Mouse (Mus musculus) midbrain, postnatal 0 days (tissue): ENCODE data around the gene Parn. TPM values are rescaled to one million over a fixed set of nuclear protein-coding genes. Genes with fewer than 3 reads are reported as not detected.

Experiments used
- ATAC-seq: fragments of 200-750 bp; cut with Nextera tagmentation; 2 replicates; pipeline ENCODE4 v1.8.0; 2017; ENCODE audit warnings: moderate number of reproducible peaks, mild to moderate bottlenecking, moderate TSS enrichment, moderate library complexity; ENCODE audit not compliant: low FRiP score
- DNase-seq: peaks from one replicate; pipeline ENCODE4 v3.0.0-alpha.2; 2015; ENCODE audit warnings: low spot score
- H3K27ac ChIP-seq: fragments of 300-500 bp; sonication (generic); 2 replicates; pipeline ENCODE4 v1.5.1; 2014; ENCODE audit warnings: low read depth, mild to moderate bottlenecking, low read length, mixed read lengths
- H3K27me3 ChIP-seq: fragments of 300-500 bp; sonication (generic); 2 replicates; pipeline ENCODE4 v1.6.1; 2014; ENCODE audit warnings: low read length, control low read depth, mixed read lengths; ENCODE audit not compliant: insufficient read depth
- H3K36me3 ChIP-seq: fragments of 300-500 bp; sonication (generic); 2 replicates; pipeline ENCODE4 v1.6.1; 2014; ENCODE audit warnings: low read length, control low read depth, mixed read lengths; ENCODE audit not compliant: insufficient read depth
- H3K4me1 ChIP-seq: fragments of 300-500 bp; sonication (generic); 2 replicates; pipeline ENCODE4 v1.6.1; 2014; ENCODE audit warnings: mild to moderate bottlenecking, control low read depth, antibody characterized with exemption, low read length, mixed read lengths; ENCODE audit not compliant: insufficient read depth
- H3K4me2 ChIP-seq: fragments of 300-500 bp; sonication (generic); 2 replicates; pipeline ENCODE4 v1.6.1; 2014; ENCODE audit warnings: low read depth, mild to moderate bottlenecking, low read length, mixed read lengths; ENCODE audit not compliant: poor library complexity, severe bottlenecking
- H3K4me3 ChIP-seq: fragments of 300-500 bp; sonication (generic); 2 replicates; pipeline ENCODE4 v1.5.1; 2014; ENCODE audit warnings: low read depth, mild to moderate bottlenecking, low read length, moderate library complexity
- H3K9ac ChIP-seq: fragments of 300-500 bp; sonication (generic); replicated peaks from 2 replicates; pipeline ENCODE4 v1.6.1; 2014; ENCODE audit warnings: mild to moderate bottlenecking, low read length, moderate library complexity, mixed read lengths; ENCODE audit not compliant: poor library complexity, severe bottlenecking
- H3K9me3 ChIP-seq: fragments of 300-500 bp; sonication (generic); 2 replicates; pipeline ENCODE4 v1.6.1; 2016; ENCODE audit warnings: low read length, control low read depth
- CTCF ChIP-seq: IDR thresholded peaks from 2 replicates; pipeline ENCODE4 v1.5.1; 2016; ENCODE audit warnings: antibody characterized with exemption, mild to moderate bottlenecking
- WGBS: fragments of 180-500 bp; shearing (Covaris S2); extraction: QIAGEN DNeasy Blood & Tissue Kit; methylation state at CpG from one replicate; pipeline ENCODE4 v1.1.7; 2014; 5-methylcytosine and 5-hydroxymethylcytosine counted together
- polyA plus RNA-seq: library from polyadenylated mRNA; unstranded; fragments of >200 nt; fragmentation: Nextera tagmentation; extraction: Ambion mirVana; gene quantifications from 2 replicates; pipeline ENCODE4 v1.2.1, GENCODE M21; 2015
- total RNA-seq: library from RNA; depleted of rRNA; stranded (reverse); fragments of >200 nt; gene quantifications from 2 replicates; pipeline ENCODE4 v1.2.3, GENCODE M21; 2014

Parn gene
- total and polyA plus RNA-seq, 2 experiments from 2014 or later, result 11.8 to 28.0 TPM

DNA sequence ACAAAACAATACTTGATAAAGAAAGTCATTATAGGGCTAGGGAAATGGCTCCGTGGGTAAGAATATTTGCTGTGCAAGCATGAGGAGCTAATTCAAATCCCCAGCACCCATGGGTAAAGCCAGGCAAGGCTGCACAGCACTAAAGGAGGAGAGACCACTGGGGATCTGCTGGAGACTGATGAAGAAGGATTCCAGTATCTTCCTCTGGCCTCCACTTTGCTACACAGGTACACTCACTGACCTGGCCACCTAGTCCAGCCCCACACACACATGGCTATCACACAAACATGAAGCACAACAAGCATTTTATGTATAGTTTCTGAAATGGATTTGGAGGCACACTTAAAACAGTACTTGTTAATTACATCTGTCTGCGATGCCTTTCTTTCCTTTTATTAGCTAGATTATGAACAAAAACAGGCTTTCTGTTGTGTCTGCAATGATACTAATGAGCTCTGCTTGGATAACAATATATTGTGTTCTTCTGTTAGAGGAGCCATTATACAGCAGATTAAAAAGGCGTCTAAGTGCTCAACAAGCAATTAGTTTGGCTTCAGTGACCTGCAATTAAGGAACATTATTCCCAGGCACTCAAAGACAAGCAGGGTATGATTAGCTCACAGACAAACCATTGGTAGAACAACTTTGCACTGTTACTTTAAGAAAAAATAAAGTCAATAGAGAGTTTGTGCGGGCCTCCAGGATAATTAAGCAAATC is 59.8 kb downstream of the Parn start:
- Histone ChIP-seq H3K4me3 (no peak overlapping the region), H3K9me3 (no peaks in the 10 kb centered on the region), H3K9ac (no peak overlapping the region), H3K27ac (no peak overlapping the region), H3K36me3 (peaks cover 11% of the 10 kb centered on the region; the same call in 1 of the 2 replicates), H3K4me2 (no peak overlapping the region), H3K4me1 (no peaks in the 10 kb centered on the region), H3K27me3 (no peaks in the 10 kb centered on the region)
- no peak for TF ChIP-seq CTCF
- 76% methylated on average over 4 of the region's 4 CpGs for WGBS
- ATAC-seq (no peak), DNase-seq (peak; percentile 27)

DNA sequence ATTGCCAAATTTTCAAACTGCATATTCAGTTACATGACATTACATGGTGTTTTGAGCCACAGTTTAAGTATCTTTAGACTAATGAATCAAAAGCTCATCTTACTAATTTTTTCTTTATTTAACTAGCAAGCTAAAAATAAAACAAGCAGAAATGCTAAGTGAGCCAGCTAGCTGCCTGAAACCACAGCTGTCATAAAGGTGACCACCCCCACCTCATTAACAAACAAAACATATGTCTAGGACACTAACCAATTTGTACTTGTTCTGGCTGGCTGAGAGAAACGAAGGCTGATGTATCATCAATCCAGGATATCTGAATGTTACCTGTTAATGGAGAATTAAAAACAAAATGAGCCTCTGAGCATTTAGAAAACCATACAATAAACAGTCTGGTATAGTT is 65.2 kb downstream of the Parn start:
- DNase-seq, result no peak
- no peak for TF ChIP-seq CTCF
- Histone ChIP-seq H3K36me3 (peaks cover 13% of the 10 kb centered on the region; the same call in 1 of the 2 replicates), H3K9ac (no peak overlapping the region), H3K27me3 (no peaks in the 10 kb centered on the region), H3K4me1 (no peaks in the 10 kb centered on the region), H3K9me3 (no peaks in the 10 kb centered on the region), H3K4me2 (no peak overlapping the region), H3K4me3 (no peak overlapping the region), H3K27ac (no peak overlapping the region)
- ATAC-seq, result no peak
- WGBS, result 82% methylated on average over 1 of the region's 1 CpGs

DNA sequence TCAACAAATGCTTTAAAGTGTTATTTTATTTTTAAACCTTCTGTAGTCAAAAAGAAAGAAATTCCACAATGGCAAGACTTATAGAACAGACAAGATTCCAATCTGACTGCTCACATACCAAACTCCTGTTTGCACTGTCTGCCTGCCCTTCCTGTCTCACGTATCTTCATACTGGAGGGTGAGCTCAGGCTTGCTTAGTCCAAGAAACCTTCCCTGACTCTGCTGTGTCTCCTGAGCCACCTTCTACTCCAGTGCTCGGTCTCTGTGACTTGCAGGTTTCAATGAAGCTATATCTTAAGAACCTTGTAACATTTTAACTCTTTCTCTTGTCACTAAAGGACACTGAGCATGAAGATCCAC is 78.9 kb downstream of the Parn start:
- WGBS, result 76% methylated on average over 2 of the region's 2 CpGs
- DNase-seq (no peak), ATAC-seq (no peak)
- no peak for TF ChIP-seq CTCF
- H3K9ac ChIP-seq, result no peak overlapping the region
- no peaks in the 10 kb centered on the region for H3K36me3 ChIP-seq
- H3K27me3 ChIP-seq, result no peaks in the 10 kb centered on the region
- no peak overlapping the region for H3K4me3 ChIP-seq
- H3K4me1 ChIP-seq, result no peaks in the 10 kb centered on the region
- H3K27ac ChIP-seq, result no peak overlapping the region
- H3K9me3 ChIP-seq, result no peaks in the 10 kb centered on the region
- no peak overlapping the region for H3K4me2 ChIP-seq

DNA sequence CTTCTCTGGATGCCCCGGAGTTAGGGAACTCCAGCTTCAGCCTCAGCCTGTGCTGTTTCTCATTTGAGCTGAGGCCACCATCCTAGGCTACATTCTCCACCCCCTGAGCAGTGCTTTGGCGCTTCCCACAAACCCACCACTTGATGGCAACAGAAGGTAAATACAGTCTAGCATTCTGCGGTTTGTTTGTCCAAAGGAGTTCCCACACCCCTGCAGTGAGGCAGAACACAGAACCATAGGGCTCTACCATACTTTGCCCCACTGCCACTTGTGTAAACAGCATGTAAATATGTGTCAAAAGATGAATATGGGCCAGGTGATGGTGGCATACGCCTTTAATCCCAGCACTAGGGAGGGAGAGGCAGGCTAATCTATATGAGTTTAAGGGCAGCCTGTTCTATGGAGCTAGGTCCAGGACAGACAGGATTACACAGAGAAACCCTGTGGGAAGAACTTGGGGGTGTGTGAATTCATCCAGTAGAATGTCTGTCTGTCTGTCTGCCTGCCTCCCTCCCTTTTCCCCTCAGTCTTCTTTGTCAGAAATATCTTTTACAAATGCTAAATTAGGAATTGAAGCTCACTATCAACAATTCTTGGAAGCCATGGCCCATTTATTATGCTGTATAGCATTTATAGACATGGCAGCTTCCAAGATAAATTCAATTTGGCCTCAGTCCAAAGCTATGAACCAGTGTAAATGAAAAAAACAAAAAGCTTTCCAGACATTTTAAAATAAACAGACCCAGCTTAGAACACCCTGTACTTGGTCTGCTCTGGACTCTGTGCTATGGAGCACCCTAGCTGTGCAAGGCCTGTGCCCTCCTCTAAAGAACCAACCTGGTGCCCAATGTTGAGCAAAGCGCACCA is 79.6 kb downstream of the Parn start:
- H3K9ac ChIP-seq, result no peak overlapping the region
- peak; percentile 23 for DNase-seq
- no peak overlapping the region for H3K27ac ChIP-seq
- no peaks in the 10 kb centered on the region for H3K36me3 ChIP-seq
- H3K9me3 ChIP-seq, result no peaks in the 10 kb centered on the region
- no peak overlapping the region for H3K4me2 ChIP-seq
- H3K4me1 ChIP-seq, result no peaks in the 10 kb centered on the region
- ATAC-seq, result no peak
- no peak for TF ChIP-seq CTCF
- no peak overlapping the region for H3K4me3 ChIP-seq
- no peaks in the 10 kb centered on the region for H3K27me3 ChIP-seq
- 81% methylated on average over 5 of the region's 5 CpGs for WGBS

DNA sequence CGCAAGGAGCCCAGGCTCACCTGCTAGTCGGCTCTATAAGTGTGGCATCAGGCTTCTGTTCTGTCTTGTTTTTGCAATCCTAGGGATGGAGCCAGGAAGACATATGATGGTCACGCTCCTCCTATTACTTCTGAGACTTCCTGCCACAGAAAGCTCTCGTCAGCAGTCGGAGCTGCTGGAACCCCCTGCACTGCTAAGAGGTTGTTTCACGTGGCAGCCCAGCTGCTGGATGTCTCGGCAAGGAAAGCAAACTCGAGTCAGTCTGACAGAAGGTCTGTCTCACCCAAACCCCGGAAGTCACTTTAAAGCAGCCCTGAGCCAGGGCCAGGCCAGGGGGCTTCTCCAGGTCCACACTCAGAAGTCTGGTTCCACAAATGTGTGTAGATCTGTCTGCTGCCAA is 82.7 kb downstream of the Parn start:
- Histone ChIP-seq H3K4me2 (no peak overlapping the region), H3K27me3 (no peaks in the 10 kb centered on the region), H3K4me1 (no peaks in the 10 kb centered on the region), H3K4me3 (no peak overlapping the region), H3K36me3 (no peaks in the 10 kb centered on the region), H3K27ac (no peak overlapping the region), H3K9ac (no peak overlapping the region), H3K9me3 (no peaks in the 10 kb centered on the region)
- no peak for TF ChIP-seq CTCF
- 82% methylated on average over 9 of the region's 9 CpGs for WGBS
- no peak for ATAC-seq
- DNase-seq, result no peak

DNA sequence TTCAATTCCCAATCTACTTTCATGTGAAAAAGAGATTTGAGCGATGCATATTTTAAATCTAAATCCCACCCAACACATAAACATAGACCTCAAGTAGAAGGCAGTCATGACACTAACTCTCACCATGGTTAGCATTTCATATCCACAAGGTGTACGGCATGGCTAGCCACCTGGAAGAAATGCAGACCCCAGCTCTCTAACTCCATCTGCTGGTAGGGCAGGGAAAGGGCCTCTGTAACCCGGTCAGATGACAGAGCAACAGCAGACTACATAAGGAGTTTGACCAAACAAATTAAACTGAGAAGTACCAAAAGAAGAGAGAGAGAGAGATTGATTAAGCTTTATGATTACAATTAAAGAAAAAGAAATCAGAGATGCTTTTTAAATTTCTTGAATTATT is 87.2 kb downstream of the Parn start:
- no peak overlapping the region for H3K27ac ChIP-seq
- H3K36me3 ChIP-seq, result no peaks in the 10 kb centered on the region
- H3K9me3 ChIP-seq, result no peaks in the 10 kb centered on the region
- no peak overlapping the region for H3K9ac ChIP-seq
- H3K27me3 ChIP-seq, result no peaks in the 10 kb centered on the region
- no peak overlapping the region for H3K4me2 ChIP-seq
- peak; percentile 42 for TF ChIP-seq CTCF
- no peaks in the 10 kb centered on the region for H3K4me1 ChIP-seq
- 93% methylated on average over 3 of the region's 3 CpGs for WGBS
- H3K4me3 ChIP-seq, result no peak overlapping the region
- ATAC-seq, result no peak
- DNase-seq, result no peak
